Mouse (Mus musculus): ENCODE measurements around the gene Tiam1. TPM values are rescaled to one million over a fixed set of nuclear protein-coding genes. Genes with fewer than 3 reads are reported as not detected.

Tiam1 gene
- polyA plus RNA-seq, 1 experiment = 1.8 TPM

DNA sequence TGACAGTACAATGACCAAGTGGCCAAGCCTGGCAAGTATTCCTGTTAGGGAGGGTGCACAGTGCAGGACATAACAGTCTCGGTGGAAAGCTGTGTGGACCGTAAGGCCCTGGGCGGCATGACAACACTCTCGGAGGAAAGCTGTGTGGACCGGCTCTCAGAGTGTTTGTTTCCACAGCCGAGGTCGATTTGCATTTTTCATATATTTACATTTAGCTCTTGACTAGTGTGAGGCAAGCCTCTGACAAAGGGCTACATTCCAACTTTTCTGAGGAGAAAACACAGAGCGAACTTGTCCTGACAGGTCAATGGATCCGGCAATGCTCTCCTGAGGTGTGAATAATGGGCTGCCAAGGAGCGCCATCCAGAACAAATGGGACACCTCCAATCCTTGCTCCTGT is 209.0 kb downstream of the Tiam1 start:
- Histone ChIP-seq H3K27me3 (ENCODE audit: control insufficient read depth, insufficient read depth, low read length) (no peaks in the 10 kb centered on the region), H3K4me3 (ENCODE audit: low read depth, low read length) (no peak overlapping the region), H3K4me1 (ENCODE audit: control insufficient read depth, insufficient read depth, insufficient read length, low read length) (no peaks in the 10 kb centered on the region), H3K27ac (ENCODE audit: insufficient read depth, low read depth, low read length) (no peak overlapping the region), H3K36me3 (ENCODE audit: control insufficient read depth, insufficient read depth, low read length) (no peaks in the 10 kb centered on the region)
- 81% methylated on average over 10 of the region's 10 CpGs for whole genome bisulfite sequencing
- no peak for TF ChIP-seq POLR2A (IDR thresholded peaks at IDR 0.05; ENCODE audit: low read depth, low read length)
- no peak for TF ChIP-seq CTCF (IDR thresholded peaks at IDR 0.05; ENCODE audit: extremely low read depth, insufficient read length, insufficient replicate concordance, low read depth, low read length)

- Histone ChIP-seq H3K27ac (ENCODE audit: insufficient read depth, low read depth, low read length) (no peak overlapping the region), H3K4me1 (ENCODE audit: control insufficient read depth, insufficient read depth, insufficient read length, low read length) (no peaks in the 10 kb centered on the region), H3K27me3 (ENCODE audit: control insufficient read depth, insufficient read depth, low read length) (no peaks in the 10 kb centered on the region), H3K36me3 (ENCODE audit: control insufficient read depth, insufficient read depth, low read length) (no peaks in the 10 kb centered on the region), H3K4me3 (ENCODE audit: low read depth, low read length) (no peak overlapping the region)
- no peak for TF ChIP-seq CTCF (IDR thresholded peaks at IDR 0.05; ENCODE audit: extremely low read depth, insufficient read length, insufficient replicate concordance, low read depth, low read length)
- TF ChIP-seq POLR2A (IDR thresholded peaks at IDR 0.05; ENCODE audit: low read depth, low read length) = no peak
- WGBS = 85% methylated on average over 7 of the region's 7 CpGs
Measured at GRCm38 (mm10) chr16:89933976-89934375, 209.6 kb downstream of the Tiam1 start.

GRCm38 (mm10) chr16:89928611-89929010 is 215.0 kb downstream of the Tiam1 start:
- Histone ChIP-seq H3K4me1 (ENCODE audit: control insufficient read depth, insufficient read depth, insufficient read length, low read length) (no peaks in the 10 kb centered on the region; the same call in 1 of the 2 replicates), H3K27me3 (ENCODE audit: control insufficient read depth, insufficient read depth, low read length) (no peaks in the 10 kb centered on the region), H3K27ac (ENCODE audit: insufficient read depth, low read depth, low read length) (no peak overlapping the region), H3K36me3 (ENCODE audit: control insufficient read depth, insufficient read depth, low read length) (no peaks in the 10 kb centered on the region), H3K4me3 (ENCODE audit: low read depth, low read length) (no peak overlapping the region)
- TF ChIP-seq POLR2A (IDR thresholded peaks at IDR 0.05; ENCODE audit: low read depth, low read length) (no peak), CTCF (IDR thresholded peaks at IDR 0.05; ENCODE audit: extremely low read depth, insufficient read length, insufficient replicate concordance, low read depth, low read length) (no peak)
- 76% methylated on average over 7 of the region's 7 CpGs for WGBS

GRCm38 (mm10) chr16:89924249-89924890 is 219.2 kb downstream of the Tiam1 start:
- no peak overlapping the region for H3K27ac ChIP-seq (ENCODE audit: insufficient read depth, low read depth, low read length)
- WGBS = 32% methylated on average over 14 of the region's 14 CpGs

GRCm38 (mm10) chr16:89923311-89923710 is 220.3 kb downstream of the Tiam1 start:
- H3K4me3 ChIP-seq (ENCODE audit: low read depth, low read length) = no peak overlapping the region
- 91% methylated on average over 8 of the region's 8 CpGs for WGBS
- no peaks in the 10 kb centered on the region; the same call in 1 of the 2 replicates for H3K4me1 ChIP-seq (ENCODE audit: control insufficient read depth, insufficient read depth, insufficient read length, low read length)
- no peak overlapping the region for H3K27ac ChIP-seq (ENCODE audit: insufficient read depth, low read depth, low read length)
- no peaks in the 10 kb centered on the region for H3K27me3 ChIP-seq (ENCODE audit: control insufficient read depth, insufficient read depth, low read length)
- TF ChIP-seq CTCF (IDR thresholded peaks at IDR 0.05; ENCODE audit: extremely low read depth, insufficient read length, insufficient replicate concordance, low read depth, low read length) = no peak
- no peak for TF ChIP-seq POLR2A (IDR thresholded peaks at IDR 0.05; ENCODE audit: low read depth, low read length)
- no peaks in the 10 kb centered on the region for H3K36me3 ChIP-seq (ENCODE audit: control insufficient read depth, insufficient read depth, low read length)

More at GRCm38 (mm10) chr16:89924249-89924890, 219.2 kb downstream of the Tiam1 start:
- TF ChIP-seq CTCF (IDR thresholded peaks at IDR 0.05; ENCODE audit: extremely low read depth, insufficient read length, insufficient replicate concordance, low read depth, low read length) = no peak
- TF ChIP-seq POLR2A (IDR thresholded peaks at IDR 0.05; ENCODE audit: low read depth, low read length) = no peak
- Histone ChIP-seq H3K4me3 (ENCODE audit: low read depth, low read length) (no peak overlapping the region), H3K36me3 (ENCODE audit: control insufficient read depth, insufficient read depth, low read length) (no peaks in the 10 kb centered on the region), H3K4me1 (ENCODE audit: control insufficient read depth, insufficient read depth, insufficient read length, low read length) (no peaks in the 10 kb centered on the region; the same call in 1 of the 2 replicates), H3K27me3 (ENCODE audit: control insufficient read depth, insufficient read depth, low read length) (no peaks in the 10 kb centered on the region)

- H3K4me1 ChIP-seq (ENCODE audit: control insufficient read depth, insufficient read depth, insufficient read length, low read length) = no peaks in the 10 kb centered on the region; the same call in 1 of the 2 replicates
- H3K27ac ChIP-seq (ENCODE audit: insufficient read depth, low read depth, low read length) = no peak overlapping the region
- no peaks in the 10 kb centered on the region for H3K27me3 ChIP-seq (ENCODE audit: control insufficient read depth, insufficient read depth, low read length)
- H3K4me3 ChIP-seq (ENCODE audit: low read depth, low read length) = no peak overlapping the region
- no peak for TF ChIP-seq POLR2A (IDR thresholded peaks at IDR 0.05; ENCODE audit: low read depth, low read length)
- no peak for TF ChIP-seq CTCF (IDR thresholded peaks at IDR 0.05; ENCODE audit: extremely low read depth, insufficient read length, insufficient replicate concordance, low read depth, low read length)
- H3K36me3 ChIP-seq (ENCODE audit: control insufficient read depth, insufficient read depth, low read length) = no peaks in the 10 kb centered on the region
- 91% methylated on average over 8 of the region's 8 CpGs for WGBS
Measured at GRCm38 (mm10) chr16:89922458-89922857, 221.1 kb downstream of the Tiam1 start.

DNA sequence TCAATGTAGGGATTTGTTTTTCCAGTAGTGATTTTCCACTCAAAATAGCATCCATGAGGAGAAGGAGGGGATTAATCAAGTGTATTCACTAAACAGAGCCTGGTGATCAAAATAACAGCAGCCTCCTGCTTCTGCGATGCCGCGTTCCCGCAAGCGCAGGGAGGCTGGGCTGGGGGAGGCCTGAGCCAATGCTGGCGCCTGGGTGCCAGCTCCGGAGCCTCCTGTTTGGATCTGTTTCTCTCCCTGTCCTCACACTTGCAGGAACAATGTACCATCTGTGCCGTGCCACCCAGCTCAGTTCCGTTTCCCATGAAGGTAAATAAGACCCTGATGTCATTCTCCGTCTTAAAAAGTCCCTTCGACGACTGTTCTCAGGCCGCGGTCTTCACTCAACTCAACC is 222.2 kb downstream of the Tiam1 start:
- no peaks in the 10 kb centered on the region for H3K36me3 ChIP-seq (ENCODE audit: control insufficient read depth, insufficient read depth, low read length)
- WGBS = 95% methylated on average over 14 of the region's 14 CpGs
- no peak overlapping the region for H3K27ac ChIP-seq (ENCODE audit: insufficient read depth, low read depth, low read length)
- H3K4me3 ChIP-seq (ENCODE audit: low read depth, low read length) = no peak overlapping the region
- no peaks in the 10 kb centered on the region for H3K27me3 ChIP-seq (ENCODE audit: control insufficient read depth, insufficient read depth, low read length)
- TF ChIP-seq CTCF (IDR thresholded peaks at IDR 0.05; ENCODE audit: extremely low read depth, insufficient read length, insufficient replicate concordance, low read depth, low read length) = no peak
- TF ChIP-seq POLR2A (IDR thresholded peaks at IDR 0.05; ENCODE audit: low read depth, low read length) = no peak
- H3K4me1 ChIP-seq (ENCODE audit: control insufficient read depth, insufficient read depth, insufficient read length, low read length) = no peaks in the 10 kb centered on the region; the same call in 1 of the 2 replicates

Data from small intestine, adult 2 months (tissue).